Mouse (Mus musculus) urinary bladder, postnatal 36 days (tissue): Measurements from ENCODE around the gene Il13.

Experiments used
- DNase-seq, 2 experiments: peaks; one replicate each; pipeline ENCODE4 v3.0.0; 2022; ENCODE audit warnings: low spot score in 2 of 2, mixed read lengths in 1 of 2

The Il13 gene

GRCm38 (mm10) chr11:53634556-53634955 is at the start of gene Il13:
TSS of gene Il13 (minus strand) at chr11:53634702.
- no peak for DNase-seq

DNA sequence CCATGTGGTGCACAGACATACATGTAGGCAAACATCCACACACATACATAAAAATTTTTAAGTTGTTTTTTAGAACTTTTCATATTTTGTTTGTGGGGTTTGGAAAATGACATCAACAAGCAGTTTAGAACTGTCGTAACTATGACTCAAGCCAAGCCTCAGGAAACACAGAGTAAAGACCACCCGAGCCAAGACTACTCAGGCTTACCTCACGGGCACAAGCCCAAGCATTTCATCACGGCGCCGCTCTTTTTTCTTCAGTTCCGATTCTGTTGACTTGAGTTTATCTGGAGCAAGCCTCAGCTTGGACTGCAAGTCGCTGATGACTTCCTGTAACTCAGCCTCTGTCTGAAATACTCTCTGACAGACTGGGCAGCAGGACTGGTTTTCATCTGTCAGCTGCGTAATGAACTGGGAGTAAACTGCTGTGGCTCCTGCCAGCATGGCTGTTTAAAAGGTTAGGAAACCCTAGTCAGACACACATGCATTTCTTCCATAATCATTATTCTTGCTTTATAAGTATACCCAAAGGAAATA is 48.6 kb upstream of the Il13 start:
- peak; percentile 24 to 54 for DNase-seq

GRCm38 (mm10) chr11:53682170-53682569 is 47.7 kb upstream of the Il13 start:
- no peak for DNase-seq

GRCm38 (mm10) chr11:53681686-53682085 is 47.2 kb upstream of the Il13 start:
- no peak for DNase-seq

DNA sequence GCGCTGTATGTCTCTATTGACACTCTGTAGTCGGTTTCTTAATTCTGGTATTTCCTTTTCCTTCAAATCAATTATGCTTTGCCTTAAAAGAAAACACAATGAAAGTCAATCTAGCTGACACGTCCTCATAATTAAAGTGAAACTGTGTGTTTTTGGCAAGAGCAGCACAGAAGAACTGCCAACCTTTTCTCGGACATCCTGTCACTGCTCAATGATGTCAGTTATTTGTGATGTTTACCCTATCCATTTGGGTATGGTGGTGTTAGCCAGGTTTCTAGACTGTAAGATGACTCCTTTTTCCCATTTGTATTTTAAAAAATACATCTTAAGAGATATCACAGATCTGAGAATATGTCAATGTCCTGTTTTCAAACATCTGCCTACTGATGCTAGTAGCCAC is 45.6 kb upstream of the Il13 start:
- no peak for DNase-seq

- DNase-seq: no peak
Observed at GRCm38 (mm10) chr11:53671414-53671813, 36.9 kb upstream of the Il13 start.

- DNase-seq: no peak
Observed at GRCm38 (mm10) chr11:53664091-53664490, 29.6 kb upstream of the Il13 start.

- DNase-seq: no peak
Observed at GRCm38 (mm10) chr11:53662794-53663674, 28.5 kb upstream of the Il13 start.

DNA sequence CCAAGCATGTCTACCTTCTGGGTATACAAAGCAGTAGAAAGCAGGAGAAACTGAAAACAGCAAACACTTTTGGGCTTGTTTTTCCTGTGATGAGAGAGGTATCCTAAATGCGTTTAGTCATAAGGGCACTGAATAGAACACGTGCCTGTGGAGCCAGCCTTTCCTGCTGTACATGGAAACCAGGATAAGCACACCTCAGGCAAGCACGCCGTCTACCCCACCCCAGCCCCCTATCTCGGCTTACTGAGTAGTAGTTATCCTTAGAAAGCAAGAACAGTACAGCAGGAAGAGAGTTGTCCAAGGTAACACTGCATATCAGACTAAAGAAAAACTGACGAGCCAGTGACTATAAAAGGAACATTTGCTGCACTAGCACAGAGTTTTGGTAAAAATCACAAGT is 23.3 kb upstream of the Il13 start:
- DNase-seq: no peak

DNA sequence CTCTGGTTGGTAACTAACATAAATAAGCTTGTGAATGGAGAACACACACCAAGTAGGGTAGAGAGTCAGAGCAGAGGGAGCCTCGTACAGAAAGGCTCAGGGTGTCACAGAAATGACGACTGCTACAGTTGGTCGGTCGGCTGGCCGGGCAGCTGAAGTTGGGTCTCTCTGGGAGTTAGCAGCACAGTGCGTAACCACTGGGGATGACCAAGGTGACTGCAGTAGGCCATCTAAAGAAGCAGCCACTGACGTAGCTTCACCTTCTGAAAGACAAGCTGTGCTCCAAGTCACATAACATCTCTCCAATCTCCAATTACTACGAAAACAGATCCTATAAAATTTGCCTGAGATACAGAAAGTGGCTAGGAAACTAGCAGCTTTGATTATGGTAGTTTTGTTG is 22.9 kb upstream of the Il13 start:
- DNase-seq: no peak

DNA sequence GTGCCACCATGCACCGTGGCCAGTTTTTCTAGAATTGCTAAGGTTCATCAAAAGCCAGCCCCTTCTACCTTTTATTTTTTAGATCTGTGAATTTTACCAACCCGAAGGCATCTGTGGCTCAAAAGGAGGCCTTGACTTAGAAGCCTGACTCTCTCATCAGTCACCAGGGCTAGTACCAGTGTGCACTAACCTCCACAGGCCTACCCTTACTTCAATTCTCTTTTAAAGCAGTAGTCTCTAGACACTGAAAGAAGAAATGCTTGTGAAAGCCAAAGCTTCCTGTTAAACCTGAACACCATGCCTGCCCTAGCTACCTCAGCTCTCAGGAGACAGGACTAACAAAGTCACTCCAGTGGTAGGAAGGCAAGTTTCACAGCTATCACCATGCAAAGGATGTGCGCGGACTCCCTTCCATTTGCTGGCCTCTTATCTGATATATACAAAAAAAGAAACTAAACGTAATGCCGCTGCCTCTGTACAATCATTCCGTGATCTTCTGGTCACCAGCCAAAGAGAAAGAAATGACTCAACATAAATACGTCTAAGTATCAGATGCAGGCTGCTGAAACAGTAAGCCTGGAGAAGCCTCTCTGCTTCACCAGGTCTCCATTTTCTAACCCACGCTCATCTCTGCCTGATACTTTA is 22.2 kb upstream of the Il13 start:
- peak in 1 of 2 experiments; percentile 16 for DNase-seq

DNA sequence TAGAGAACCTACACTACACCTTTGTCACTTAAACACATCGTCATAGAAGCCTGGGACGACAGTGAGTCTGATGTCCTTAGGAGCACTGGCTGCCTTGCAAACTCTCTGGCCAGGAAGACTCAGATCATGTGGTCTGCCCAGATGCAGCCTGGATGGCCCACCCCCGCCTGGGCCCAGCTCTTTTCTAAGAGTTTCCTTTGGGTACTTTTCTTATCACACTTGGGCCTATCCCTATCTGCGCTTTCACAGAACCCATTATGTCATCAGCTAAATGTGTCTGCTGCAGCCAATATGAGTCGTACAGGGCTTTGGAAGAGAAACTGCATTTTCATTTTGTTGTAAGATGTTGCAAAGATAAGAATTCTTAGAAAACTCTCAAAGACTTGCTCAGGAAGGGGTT is 20.5 kb upstream of the Il13 start:
- DNase-seq: no peak

- DNase-seq: no peak
Observed at GRCm38 (mm10) chr11:53652427-53652826, 17.9 kb upstream of the Il13 start.

DNA sequence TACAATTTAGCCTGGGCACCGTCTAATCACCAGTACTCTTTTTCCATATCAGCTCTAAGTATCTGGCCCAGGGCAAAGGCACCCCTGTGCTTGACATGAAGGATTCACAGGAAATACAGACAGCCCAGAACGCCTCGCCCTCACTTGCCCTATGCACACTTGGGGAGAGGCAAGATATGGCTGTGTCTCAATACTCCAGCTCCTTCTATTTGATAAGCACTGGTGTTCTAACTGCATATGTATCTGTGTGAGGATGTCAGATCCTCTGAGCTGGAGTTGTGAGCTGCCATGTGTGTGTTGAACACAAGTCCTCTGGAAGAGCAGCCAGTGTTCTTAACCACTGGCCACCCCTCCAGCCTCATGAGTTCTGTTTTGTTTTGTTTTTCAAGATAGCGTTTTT is 16.9 kb upstream of the Il13 start:
- no peak for DNase-seq

DNA sequence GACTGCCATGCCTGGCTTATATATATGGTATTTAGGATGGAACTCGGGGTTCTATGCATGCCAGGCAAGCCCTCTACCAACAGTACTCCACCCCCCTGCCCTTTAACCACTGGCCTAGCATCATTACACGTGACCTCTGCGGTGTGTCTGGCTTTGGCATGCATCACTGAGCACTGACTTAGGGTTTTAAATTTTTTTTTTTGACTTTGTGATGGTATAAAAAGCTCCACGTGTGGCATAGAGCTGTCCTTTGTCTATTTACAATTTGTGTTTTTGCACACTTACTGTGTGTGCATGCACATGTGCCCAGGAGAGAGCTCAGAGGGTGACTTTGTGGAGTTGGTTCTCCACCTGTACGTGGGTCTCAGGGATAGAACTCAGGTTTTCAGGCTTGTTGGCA is 9.5 kb upstream of the Il13 start:
- DNase-seq: no peak

GRCm38 (mm10) chr11:53642744-53643279 is 8.3 kb upstream of the Il13 start:
- no peak for DNase-seq

- no peak for DNase-seq
Observed at GRCm38 (mm10) chr11:53637803-53638260, 3.3 kb upstream of the Il13 start.

DNA sequence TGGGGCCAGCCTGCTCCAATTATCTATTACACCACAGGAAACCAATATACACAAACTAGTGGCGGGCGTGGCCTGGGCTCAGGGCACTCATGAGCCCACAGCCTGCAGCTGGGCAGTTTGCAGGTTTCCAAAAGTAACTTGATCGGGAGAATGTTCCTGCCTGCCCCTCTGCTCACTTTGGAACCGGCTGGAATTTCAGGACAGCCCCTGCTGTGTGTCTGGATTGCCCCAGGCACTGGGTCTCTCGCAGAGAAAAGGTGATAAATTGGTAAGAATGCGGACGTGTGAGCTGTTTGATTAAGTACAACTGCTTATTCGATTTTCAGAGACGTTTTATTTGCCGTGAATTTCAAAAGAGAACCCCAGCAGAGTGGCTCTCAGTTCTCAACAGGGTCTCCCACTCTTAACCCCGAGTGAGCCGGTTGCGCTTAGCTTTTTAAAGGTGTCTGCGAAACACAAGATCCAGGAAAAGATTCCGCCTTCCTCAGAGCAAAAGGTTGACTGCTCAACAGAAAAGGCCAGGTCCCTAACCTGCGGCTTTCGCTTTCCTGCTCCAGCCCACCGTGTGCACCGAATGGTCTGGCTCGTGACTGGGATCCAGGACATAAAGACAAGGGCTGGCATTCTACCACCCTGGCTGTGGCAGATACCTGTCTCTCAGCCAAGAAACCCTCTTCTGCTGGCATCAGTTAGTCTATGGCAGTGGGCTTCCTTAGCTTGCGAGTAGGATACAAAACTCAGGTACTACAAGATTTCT is 2.7 kb upstream of the Il13 start:
- no peak for DNase-seq

DNA sequence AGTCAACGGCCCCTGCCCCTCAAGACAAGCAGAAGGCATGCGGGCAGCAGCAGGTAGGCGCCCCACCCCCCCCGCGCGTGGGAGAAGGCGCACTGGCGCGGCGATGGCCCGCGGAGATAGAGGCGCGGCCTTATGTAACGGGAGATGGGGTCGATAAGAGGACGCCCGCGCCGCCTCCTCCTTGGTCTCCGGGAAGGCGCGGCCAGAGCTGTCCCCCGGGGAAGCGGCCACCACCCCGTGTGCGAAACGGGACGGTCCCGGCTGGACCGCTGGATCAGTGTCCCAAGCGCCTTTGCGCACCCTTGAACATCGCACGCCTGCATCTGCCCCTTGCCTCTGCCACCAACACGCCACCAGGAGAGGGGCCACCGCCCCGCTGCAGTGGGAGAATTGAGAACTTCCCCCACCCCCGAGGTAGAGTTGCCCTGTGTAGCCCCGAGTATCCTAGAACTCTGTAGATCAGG is 1.7 kb upstream of the Il13 start:
- peak; percentile 8 to 29 for DNase-seq

GRCm38 (mm10) chr11:53635590-53636182 is 1.2 kb upstream of the Il13 start:
- no peak for DNase-seq

DNA sequence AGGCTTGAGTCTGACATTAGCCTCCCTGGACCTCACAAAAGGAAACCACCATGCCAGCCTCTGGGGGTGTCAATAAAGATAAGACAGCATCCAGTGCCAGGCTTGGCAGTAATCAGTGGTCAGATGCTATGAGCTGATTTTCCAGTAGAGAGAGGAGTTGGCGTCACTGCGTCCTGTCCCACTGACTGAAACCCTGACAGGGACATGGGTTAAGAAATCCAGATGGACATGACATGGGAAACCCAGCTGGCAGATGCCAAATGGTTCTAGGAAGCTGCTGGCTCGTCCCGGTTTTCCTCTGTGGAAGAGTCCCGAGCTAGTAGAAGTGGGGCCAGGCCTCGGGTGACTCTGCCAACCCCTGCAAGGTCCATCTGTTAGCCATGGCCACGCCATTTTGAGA is 858 bp downstream of the Il13 start:
- no peak for DNase-seq
